Mouse (Mus musculus) heart, embryonic 13.5 days (tissue): ENCODE results near the gene Rbms1. TPM values are rescaled to one million over a fixed set of nuclear protein-coding genes. Genes with fewer than 3 reads are reported as not detected.
A peak's percentile ranks its signal among the peaks of the same experiment; 100 is the strongest.

Experiments used
- ATAC-seq: fragments of 200-750 bp; cut with Nextera tagmentation; 2 replicates; pipeline ENCODE4 v1.8.0; 2017; ENCODE audit warnings: moderate TSS enrichment; ENCODE audit not compliant: insufficient number of reproducible peaks, low FRiP score, low TSS enrichment; ENCODE audit errors: extremely low read depth
- H3K27ac ChIP-seq: fragments of 300-500 bp; sonication (generic); replicated peaks from 2 replicates; pipeline ENCODE4 v1.5.1; 2015; ENCODE audit warnings: moderate library complexity, mild to moderate bottlenecking, inconsistent platforms
- H3K27me3 ChIP-seq: fragments of 300-500 bp; sonication (generic); replicated peaks from 2 replicates; pipeline ENCODE4 v1.6.1; 2015; ENCODE audit warnings: mild to moderate bottlenecking, inconsistent platforms
- H3K36me3 ChIP-seq: fragments of 300-500 bp; sonication (generic); 2 replicates; pipeline ENCODE4 v1.6.1; 2015; ENCODE audit warnings: mild to moderate bottlenecking, inconsistent platforms
- H3K4me1 ChIP-seq: fragments of 300-500 bp; sonication (generic); 2 replicates; pipeline ENCODE4 v1.6.1; 2015; ENCODE audit warnings: inconsistent platforms
- H3K4me2 ChIP-seq: fragments of 300-500 bp; sonication (generic); 2 replicates; pipeline ENCODE4 v1.6.1; 2015; ENCODE audit warnings: inconsistent platforms, mild to moderate bottlenecking, moderate library complexity
- H3K4me3 ChIP-seq: fragments of 300-500 bp; sonication (generic); 2 replicates; pipeline ENCODE4 v1.5.1; 2015; ENCODE audit warnings: moderate library complexity, mild to moderate bottlenecking, inconsistent platforms
- H3K9ac ChIP-seq: fragments of 300-500 bp; sonication (generic); 2 replicates; pipeline ENCODE4 v1.6.1; 2015; ENCODE audit warnings: inconsistent platforms, mild to moderate bottlenecking, moderate library complexity
- H3K9me3 ChIP-seq: fragments of 300-500 bp; sonication (generic); 2 replicates; pipeline ENCODE4 v1.6.1; 2016; ENCODE audit warnings: inconsistent platforms
- WGBS: fragments of 180-500 bp; shearing (Covaris S2); methylation state at CpG from one replicate; pipeline ENCODE4 v1.1.7; 2015; ENCODE audit warnings: mixed read lengths; 5-methylcytosine and 5-hydroxymethylcytosine counted together
- polyA plus RNA-seq: library from polyadenylated mRNA; unstranded; fragments of >200 nt; fragmentation: Nextera tagmentation; extraction: Ambion mirVana; gene quantifications from 2 replicates; pipeline ENCODE4 v1.2.1, GENCODE M21; 2015

Rbms1 gene
- polyA plus RNA-seq, 1 experiment from 2014 or later = 89.2 TPM

DNA sequence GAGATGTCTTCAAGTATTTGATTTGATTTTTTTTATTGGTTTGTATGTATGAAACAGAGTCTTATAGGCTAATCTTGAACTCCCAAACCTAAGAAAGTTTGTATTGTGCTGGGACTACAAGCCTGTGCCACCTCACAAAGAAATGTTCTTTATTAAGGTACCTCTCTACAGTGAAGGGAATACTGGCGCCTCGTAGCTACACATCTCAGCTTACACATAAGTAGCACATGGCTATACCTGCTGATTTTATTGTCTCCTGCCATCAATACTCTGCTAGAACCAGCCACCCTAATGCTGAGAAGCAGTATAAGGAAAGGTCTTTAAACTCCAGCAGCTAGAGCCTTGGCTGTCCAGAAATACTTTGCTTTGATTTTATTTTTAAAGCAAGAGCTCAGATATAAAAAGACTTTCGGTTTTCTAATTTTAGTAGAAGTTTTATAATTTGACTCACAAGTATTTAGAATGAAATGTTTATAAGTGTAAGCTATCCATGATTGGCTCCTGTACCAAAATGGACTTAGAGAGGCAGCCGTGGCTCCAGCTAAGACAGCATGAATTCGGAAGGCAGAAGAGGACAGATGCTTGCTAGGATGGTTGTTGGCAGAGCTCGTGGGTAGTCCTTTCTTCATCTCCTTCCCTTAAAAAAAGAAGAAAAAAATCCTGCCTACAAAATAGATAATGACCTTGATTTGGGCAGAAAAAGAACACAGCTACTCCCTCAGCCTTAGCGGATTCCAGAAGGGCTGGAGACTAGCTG lies 48.3 kb downstream of the Rbms1 start:
- Histone ChIP-seq H3K27ac (0 out of 2 replicates have a peak overlapping the region, but pooled peaks have one; percentile 24), H3K4me3 (no peak overlapping the region), H3K4me2 (no peak overlapping the region), H3K36me3 (no peaks in the 10 kb centered on the region), H3K9me3 (no peaks in the 10 kb centered on the region), H3K27me3 (no peaks in the 10 kb centered on the region), H3K9ac (0 out of 2 replicates have a peak overlapping the region, but pooled peaks have one; percentile 42), H3K4me1 (peaks cover 87% of the 10 kb centered on the region)
- 63% methylated on average over 7 of the region's 7 CpGs for WGBS
- no peak for ATAC-seq

DNA sequence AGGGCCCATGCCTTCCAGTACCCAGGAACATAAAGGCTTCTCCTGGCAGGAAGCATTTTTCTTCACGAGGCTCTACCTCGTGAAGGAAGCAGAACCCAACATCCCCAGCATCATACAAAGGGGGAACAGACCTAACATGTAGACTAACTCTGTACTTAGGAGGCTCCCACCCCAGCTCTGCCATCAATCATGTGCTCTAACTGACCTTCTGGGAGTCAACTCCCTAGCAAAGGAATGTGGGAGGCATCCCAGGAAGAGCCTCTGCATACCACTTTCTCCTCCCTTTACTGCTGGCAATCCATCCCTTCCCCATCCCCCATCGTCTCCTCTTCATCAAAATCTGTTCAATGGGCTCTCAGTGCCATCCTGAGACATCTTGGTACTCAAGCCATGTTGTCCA lies 49.7 kb downstream of the Rbms1 start:
- 57% methylated on average over 3 of the region's 3 CpGs for WGBS
- H3K36me3 ChIP-seq = no peaks in the 10 kb centered on the region
- no peak overlapping the region for H3K4me2 ChIP-seq
- H3K4me1 ChIP-seq = peaks cover 81% of the 10 kb centered on the region
- H3K9me3 ChIP-seq = no peaks in the 10 kb centered on the region
- no peak overlapping the region for H3K9ac ChIP-seq
- no peak for ATAC-seq
- no peak overlapping the region for H3K27ac ChIP-seq
- H3K27me3 ChIP-seq = no peaks in the 10 kb centered on the region
- no peak overlapping the region for H3K4me3 ChIP-seq

DNA sequence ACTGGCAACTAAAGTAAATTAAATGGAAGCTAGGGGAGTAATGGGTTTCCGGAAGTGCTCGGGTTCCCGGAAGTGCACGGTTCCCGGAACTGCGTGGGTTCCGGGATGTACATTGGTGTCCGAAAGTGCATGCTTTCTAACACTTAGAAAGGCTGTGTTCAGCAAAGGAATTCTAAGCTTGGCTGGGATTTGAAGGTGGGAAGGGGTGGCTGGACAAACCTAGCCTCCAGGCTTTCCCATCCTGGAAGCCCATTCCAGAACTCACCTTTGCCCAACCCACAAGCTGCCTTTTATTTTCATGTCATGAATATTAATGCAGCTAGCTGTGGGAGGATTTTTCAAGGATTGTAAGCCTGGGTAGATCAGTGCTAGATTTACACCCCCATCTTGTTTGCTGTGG lies 51.3 kb downstream of the Rbms1 start:
- H3K4me3 ChIP-seq = no peak overlapping the region
- no peak for ATAC-seq
- H3K27me3 ChIP-seq = no peaks in the 10 kb centered on the region
- H3K9me3 ChIP-seq = no peaks in the 10 kb centered on the region
- 66% methylated on average over 8 of the region's 8 CpGs for WGBS
- H3K9ac ChIP-seq = peak overlapping the region; percentile 15; the same call in 1 of the 2 replicates
- H3K36me3 ChIP-seq = no peaks in the 10 kb centered on the region
- H3K4me1 ChIP-seq = peaks cover 85% of the 10 kb centered on the region
- H3K27ac ChIP-seq = peak overlapping the region; percentile 73; the same call in 1 of the 2 replicates
- peak overlapping the region; percentile 49 for H3K4me2 ChIP-seq

DNA sequence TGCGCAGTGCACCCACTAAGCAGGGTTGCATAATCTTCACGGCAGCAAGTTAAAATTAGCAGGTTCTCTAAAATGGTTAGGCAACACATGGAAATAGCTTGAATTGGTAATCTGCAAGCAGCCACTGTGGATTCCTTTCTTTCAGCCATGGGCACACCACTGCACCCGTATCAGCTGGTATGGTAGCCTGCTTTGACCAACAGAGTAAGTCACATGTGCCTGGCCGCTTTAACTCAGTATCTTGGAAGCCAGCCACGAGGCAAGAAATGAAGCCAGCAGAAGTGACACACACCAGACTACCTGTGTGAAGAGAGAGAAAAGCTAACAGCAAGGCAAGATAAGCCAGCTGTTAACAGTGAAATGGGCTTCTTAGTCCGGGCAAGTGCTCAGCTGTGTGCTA lies 52.2 kb downstream of the Rbms1 start:
- Histone ChIP-seq H3K27me3 (no peaks in the 10 kb centered on the region), H3K9me3 (no peaks in the 10 kb centered on the region), H3K9ac (no peak overlapping the region), H3K4me1 (peaks cover 82% of the 10 kb centered on the region), H3K4me2 (peak overlapping the region; percentile 49), H3K36me3 (no peaks in the 10 kb centered on the region), H3K4me3 (no peak overlapping the region), H3K27ac (peak overlapping the region; percentile 73)
- WGBS = 23% methylated on average over 6 of the region's 6 CpGs
- ATAC-seq = peak; percentile 61; the same call in 1 of the 2 replicates

DNA sequence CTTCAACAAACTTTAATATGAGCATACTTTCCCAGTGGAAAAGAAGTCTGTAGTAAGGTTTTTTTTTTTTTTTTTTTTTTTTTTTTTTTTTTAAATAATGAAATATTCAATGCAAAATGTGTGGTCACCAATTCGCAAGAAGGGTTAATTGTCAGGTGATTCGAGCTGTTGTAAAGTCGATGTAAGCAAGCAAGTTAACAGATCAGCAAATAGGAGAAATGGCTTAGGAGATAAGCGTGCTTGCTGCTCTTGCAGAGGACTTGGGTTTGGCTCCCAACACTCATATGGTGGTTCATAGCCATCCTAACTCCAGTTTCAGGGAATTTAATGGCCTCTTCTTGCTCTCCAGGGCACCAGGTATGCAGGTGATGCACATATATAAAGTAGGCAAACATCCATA lies 54.4 kb downstream of the Rbms1 start:
- no peak for ATAC-seq
- no peak overlapping the region for H3K27ac ChIP-seq
- H3K4me3 ChIP-seq = no peak overlapping the region
- H3K9ac ChIP-seq = no peak overlapping the region
- no peaks in the 10 kb centered on the region for H3K27me3 ChIP-seq
- WGBS = 55% methylated on average over 4 of the region's 4 CpGs
- H3K9me3 ChIP-seq = no peaks in the 10 kb centered on the region
- peaks cover 81% of the 10 kb centered on the region for H3K4me1 ChIP-seq
- peak overlapping the region; percentile 60 for H3K4me2 ChIP-seq
- no peaks in the 10 kb centered on the region for H3K36me3 ChIP-seq

DNA sequence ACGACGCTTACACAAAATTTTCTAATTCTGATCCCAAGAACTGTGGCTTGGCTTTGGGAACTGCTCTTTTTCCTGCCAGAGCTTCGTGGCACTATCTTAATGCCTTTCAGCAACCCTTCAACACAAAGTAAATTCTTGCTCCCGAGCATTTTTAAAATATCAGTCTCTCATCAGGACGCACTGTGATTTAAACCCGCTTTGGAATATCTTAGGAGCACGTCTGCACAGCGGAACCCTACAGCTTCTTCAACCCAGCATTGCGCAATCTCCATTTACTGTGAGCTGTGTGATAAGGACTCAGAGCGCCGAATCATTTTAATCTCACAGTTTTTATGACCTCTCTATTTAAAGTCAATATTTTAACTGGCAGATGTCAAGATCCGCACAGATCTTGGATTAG lies 54.9 kb downstream of the Rbms1 start:
- ATAC-seq = no peak
- peak overlapping the region; percentile 21 for H3K4me3 ChIP-seq
- no peaks in the 10 kb centered on the region for H3K9me3 ChIP-seq
- peak overlapping the region; percentile 60 for H3K4me2 ChIP-seq
- peak overlapping the region; percentile 44; the same call in 1 of the 2 replicates for H3K9ac ChIP-seq
- no peak overlapping the region for H3K27ac ChIP-seq
- no peaks in the 10 kb centered on the region for H3K27me3 ChIP-seq
- H3K36me3 ChIP-seq = no peaks in the 10 kb centered on the region
- WGBS = 28% methylated on average over 12 of the region's 12 CpGs
- peaks cover 80% of the 10 kb centered on the region for H3K4me1 ChIP-seq

DNA sequence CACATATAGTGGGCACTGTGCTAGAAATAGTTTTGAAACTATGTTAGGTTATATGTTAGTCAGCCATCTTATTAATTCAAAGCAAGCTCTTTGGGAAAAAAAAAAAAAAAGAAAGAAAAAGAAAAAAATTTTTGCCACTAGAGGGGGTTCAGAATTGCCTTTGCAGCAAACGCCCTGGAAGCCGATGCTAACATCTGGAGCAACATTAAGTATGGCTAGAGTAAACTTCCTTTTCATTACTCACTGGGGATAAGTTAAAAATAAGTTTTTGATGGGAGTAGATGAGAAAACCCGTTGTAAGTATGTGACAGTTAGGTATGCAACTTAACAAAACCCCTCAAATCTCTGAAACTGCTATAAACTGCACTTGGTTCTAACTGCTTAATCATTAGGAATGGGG lies 57.7 kb downstream of the Rbms1 start:
- Histone ChIP-seq H3K9ac (no peak overlapping the region), H3K4me2 (no peak overlapping the region), H3K4me1 (peaks cover 72% of the 10 kb centered on the region), H3K4me3 (no peak overlapping the region), H3K27me3 (no peaks in the 10 kb centered on the region), H3K9me3 (no peaks in the 10 kb centered on the region), H3K27ac (0 out of 2 replicates have a peak overlapping the region, but pooled peaks have one; percentile 25), H3K36me3 (no peaks in the 10 kb centered on the region)
- no peak for ATAC-seq
- WGBS = 8% methylated on average over 3 of the region's 3 CpGs

DNA sequence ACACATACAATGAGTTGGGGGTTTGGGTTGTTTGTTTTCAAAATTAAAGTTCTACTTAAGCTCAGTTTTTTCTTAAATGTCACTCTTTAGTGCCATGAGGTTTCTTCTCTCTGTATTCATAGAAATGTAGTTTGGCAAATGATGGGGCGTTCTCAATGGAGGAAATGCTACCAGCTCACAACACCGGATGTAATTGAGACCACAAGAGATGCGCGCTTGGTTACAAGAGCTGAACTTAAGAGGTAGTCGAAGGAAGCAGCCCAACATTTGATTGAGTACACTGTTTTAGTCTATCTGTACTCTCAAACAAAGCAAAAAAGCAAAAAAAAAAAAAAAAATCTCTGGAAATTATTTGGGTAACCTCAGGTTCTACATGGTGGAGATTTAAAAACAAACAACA lies 58.9 kb downstream of the Rbms1 start:
- Histone ChIP-seq H3K4me1 (peaks cover 66% of the 10 kb centered on the region), H3K9ac (no peak overlapping the region), H3K9me3 (no peaks in the 10 kb centered on the region), H3K27ac (no peak overlapping the region), H3K4me2 (no peak overlapping the region), H3K4me3 (no peak overlapping the region), H3K27me3 (no peaks in the 10 kb centered on the region), H3K36me3 (no peaks in the 10 kb centered on the region)
- ATAC-seq = no peak
- WGBS = 80% methylated on average over 5 of the region's 5 CpGs

DNA sequence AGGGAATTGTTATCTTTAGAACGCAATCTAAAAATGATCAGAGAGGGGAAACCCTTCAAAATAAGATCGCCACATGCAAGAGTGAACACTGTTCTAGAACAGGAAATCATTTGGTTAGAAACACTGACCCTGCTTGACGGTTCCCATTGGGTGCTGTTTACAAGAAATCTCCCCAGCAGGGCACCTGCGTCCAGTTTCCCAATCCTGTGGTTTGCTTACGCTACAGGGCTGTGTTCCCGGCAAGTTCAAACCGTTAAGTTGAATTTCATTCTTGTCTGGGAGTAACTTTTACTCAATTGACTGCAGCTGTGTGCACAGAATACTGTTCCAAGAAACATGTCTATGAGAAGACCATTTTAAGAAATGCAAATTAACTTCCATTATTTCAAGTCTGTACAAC lies 59.5 kb downstream of the Rbms1 start:
- no peaks in the 10 kb centered on the region for H3K9me3 ChIP-seq
- H3K27ac ChIP-seq = no peak overlapping the region
- WGBS = 77% methylated on average over 7 of the region's 7 CpGs
- H3K4me1 ChIP-seq = peaks cover 64% of the 10 kb centered on the region
- H3K9ac ChIP-seq = no peak overlapping the region
- H3K36me3 ChIP-seq = no peaks in the 10 kb centered on the region
- no peak for ATAC-seq
- no peaks in the 10 kb centered on the region for H3K27me3 ChIP-seq
- H3K4me2 ChIP-seq = no peak overlapping the region
- no peak overlapping the region for H3K4me3 ChIP-seq

DNA sequence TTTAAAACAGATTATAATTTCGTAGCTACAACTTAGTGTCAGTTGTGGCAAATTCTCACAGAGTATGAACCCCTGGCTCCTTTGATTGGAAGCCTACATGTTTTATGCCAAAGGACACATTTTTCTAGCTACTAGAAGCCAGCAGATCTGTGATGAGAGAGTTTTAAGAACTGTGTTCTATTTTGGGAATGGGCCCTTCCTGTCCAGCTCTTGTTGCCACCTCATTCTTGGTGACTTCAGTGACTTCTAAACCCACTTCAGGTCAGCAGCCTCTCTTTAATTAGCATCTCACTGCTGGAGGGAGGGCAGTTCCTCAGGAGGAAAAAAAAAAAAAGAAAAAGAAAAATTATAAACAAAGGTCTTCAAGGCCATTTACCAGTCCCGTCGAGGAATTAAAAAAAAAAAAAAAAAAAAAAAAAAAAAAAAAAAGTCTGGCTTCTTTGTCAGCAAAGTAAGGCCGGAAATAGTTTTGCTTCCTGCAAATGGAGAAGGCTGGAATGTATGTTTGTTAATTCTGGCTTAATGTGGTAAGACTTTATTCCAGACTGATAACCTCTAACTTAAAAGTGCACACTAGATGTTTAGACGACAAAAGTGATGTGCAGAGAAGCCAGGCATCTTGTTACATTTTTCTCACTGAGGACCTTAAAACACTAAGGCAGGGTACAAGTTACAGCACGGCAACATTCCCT lies 60.4 kb downstream of the Rbms1 start:
- H3K4me2 ChIP-seq = no peak overlapping the region
- WGBS = 47% methylated on average over 6 of the region's 6 CpGs

DNA sequence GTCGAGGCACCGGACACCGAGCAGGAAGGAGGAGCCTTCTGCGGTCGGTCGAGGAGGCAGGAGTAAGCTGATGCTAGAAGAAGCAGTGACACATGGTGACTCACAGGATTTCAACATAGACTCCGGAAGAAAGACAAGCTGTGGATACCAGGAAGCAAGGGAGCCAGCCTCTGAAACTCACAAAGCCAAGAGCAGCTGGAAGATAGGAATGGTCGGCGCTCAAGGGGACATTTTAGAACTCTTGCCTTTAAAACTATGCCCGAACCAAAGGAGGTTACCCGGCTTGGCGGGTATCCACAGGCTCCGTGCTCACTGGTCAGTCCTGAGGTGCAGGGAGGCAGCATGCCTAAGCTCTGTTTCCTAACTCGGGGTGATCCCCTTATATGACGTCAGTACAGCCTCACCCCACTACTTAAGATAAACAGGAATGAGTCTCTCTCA lies 61.5 kb downstream of the Rbms1 start:
- WGBS = 47% methylated on average over 15 of the region's 15 CpGs
- Histone ChIP-seq H3K4me3 (no peak overlapping the region), H3K9ac (peak overlapping the region; percentile 48; the same call in 1 of the 2 replicates), H3K4me2 (peak overlapping the region; percentile 51), H3K4me1 (peaks cover 48% of the 10 kb centered on the region), H3K36me3 (no peaks in the 10 kb centered on the region), H3K27me3 (no peaks in the 10 kb centered on the region), H3K27ac (peak overlapping the region; percentile 71), H3K9me3 (no peaks in the 10 kb centered on the region)
- no peak; the same call in 1 of the 2 replicates for ATAC-seq

More for the DNA sequence above, 60.4 kb downstream of the Rbms1 start:
- ATAC-seq = no peak
- no peaks in the 10 kb centered on the region for H3K9me3 ChIP-seq
- H3K4me1 ChIP-seq = peaks cover 58% of the 10 kb centered on the region
- no peaks in the 10 kb centered on the region for H3K27me3 ChIP-seq
- H3K36me3 ChIP-seq = no peaks in the 10 kb centered on the region
- H3K27ac ChIP-seq = peak overlapping the region; percentile 71
- H3K9ac ChIP-seq = no peak overlapping the region
- no peak overlapping the region for H3K4me3 ChIP-seq
